Mouse (Mus musculus): ENCODE measurements around the gene Vegfa. TPM values are rescaled to one million over a fixed set of nuclear protein-coding genes. Genes with fewer than 3 reads are reported as not detected.

The Vegfa gene
- total RNA-seq, 2 experiments from 2014 or later, result 73.6 to 82.9 TPM

DNA sequence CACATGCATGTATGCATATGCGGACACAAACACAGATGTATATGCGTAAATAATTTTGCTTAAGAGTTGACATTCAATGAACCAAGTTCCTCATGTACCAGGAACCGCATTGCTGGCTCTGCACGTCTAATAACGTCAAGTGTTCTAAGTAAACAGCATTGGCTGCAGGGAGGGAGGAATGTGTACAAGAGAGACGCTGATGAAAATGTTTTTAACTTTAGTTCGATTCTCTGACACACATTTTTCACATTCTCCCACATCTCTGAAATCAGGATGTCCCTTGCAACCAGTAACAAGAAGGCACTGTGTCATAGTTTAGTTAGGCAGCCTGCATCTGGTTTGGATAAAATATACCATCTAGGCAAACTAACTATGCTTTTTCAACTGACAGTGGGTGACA, 23.6 kb upstream of the Vegfa start:
- DNase-seq (ENCODE audit: extremely low spot score in 1 of 2, low spot score in 2 of 2), result no peak
- intact Hi-C loops (cut with DNase I), result no loop called here

DNA sequence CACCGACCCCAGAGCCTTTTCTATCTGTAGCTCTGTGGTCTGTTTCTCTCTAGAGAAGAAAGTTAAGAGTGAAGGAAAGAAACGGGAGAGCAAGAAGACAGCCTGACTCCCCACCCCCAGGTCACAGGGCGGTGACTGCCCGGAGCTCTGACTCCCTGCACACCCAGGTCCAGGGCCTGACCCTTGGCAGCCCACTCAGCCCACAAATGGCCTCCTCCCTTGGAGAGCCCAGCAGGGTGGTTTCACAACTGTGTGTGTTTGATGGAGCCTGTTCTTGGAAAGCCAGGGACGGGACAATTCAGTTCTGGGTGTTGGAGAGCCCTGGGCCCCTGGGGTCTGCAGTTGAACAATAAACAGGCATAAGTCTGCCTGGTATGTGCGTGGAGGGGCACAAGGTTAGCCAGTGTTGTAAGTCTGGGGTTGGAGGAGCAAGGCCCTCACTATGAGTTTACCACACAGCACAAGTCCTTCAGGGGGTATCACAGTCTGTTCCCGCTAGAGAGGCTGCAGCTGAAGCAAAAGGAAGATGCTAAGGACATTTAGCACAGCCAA, 21.2 kb upstream of the Vegfa start:
- intact Hi-C loops (cut with DNase I), result no loop called here
- DNase-seq (ENCODE audit: extremely low spot score in 1 of 2, low spot score in 2 of 2), result no peak

DNA sequence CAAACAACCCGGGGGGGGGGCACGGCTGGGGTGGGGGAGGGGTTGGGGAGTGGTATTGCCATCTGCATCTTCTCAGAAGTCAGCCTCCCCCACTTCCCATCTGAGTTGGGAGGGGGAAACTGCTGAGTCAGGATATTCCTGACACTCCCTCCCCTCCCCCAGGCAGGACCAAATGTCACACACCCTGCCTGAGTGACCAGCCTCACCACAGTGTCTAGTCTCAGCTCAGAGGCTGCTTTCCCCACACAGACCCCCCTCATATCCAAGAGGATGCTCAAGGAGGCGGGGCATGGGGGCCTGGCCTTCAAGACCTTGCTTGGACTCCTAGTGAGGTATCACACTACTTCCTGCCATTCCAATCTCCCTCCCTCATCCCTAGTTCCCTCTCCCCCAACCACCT, 20.0 kb upstream of the Vegfa start:
- intact Hi-C loops (cut with DNase I), result no loop called here
- DNase-seq (ENCODE audit: extremely low spot score in 1 of 2, low spot score in 2 of 2), result no peak

DNA sequence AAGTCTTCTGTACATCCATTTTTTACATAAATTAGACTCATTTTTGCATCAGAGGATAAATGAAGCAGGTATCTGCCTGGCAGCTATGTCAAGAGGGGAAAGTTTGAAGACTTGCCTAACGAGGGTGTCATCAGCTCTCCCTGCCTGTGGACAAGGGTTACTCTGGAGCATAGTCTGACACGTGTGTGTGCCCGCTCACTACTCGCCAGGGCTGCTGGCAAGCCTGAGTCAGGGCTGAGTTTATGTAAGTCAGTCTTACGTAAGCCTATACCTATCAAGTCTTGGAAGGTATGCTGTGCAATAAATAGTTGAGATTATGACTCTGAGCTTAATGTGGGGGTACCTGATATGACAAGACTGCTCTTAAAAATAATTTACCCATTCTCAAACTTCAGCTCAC, 19.2 kb upstream of the Vegfa start:
- intact Hi-C loops (cut with DNase I), result no loop called here
- DNase-seq (ENCODE audit: extremely low spot score in 1 of 2, low spot score in 2 of 2), result no peak

DNA sequence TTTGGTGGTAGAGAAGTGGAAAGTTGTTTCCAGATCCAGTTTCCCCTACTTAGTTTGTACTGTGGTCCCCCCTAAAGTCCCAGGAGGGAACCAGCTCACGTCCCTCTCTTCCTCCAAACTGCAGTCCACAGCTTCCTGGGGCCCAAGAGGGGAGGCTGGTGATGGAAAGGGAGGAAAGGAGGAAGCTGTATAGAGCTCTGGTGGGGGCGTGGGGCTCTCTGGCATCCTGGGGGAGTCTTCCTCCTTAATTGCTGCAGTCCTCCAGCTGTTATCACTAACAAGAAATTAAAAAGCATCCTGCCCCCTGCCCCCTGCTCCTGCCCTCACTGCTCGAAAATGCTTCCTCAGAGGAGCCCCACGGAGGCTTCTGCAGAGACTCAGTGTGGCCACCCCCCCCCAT, 17.4 kb upstream of the Vegfa start:
- DNase-seq (ENCODE audit: extremely low spot score in 1 of 2, low spot score in 2 of 2), result no peak
- intact Hi-C loops (cut with DNase I), result no loop called here

DNA sequence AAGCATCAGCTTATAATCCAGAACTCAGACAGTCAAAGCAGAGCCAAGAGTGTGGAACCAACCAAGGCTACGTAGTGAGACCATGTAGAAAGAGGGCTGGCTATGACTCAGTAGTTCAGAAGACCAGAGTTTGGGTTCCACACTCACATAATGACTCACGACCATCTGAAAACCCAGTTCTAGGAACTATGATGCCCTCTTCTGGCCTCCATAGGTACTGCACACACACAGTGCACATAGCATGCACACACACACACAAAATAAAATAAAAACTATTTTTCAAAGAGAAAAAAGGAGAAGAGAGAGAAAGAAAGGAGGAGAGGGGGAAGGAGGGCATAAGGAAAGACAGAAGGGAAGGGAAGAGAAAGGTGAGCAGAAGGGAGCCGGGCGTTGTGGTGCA, 16.0 kb upstream of the Vegfa start:
- no peak for DNase-seq (ENCODE audit: extremely low spot score in 1 of 2, low spot score in 2 of 2)
- intact Hi-C loops (cut with DNase I), result no loop called here

DNA sequence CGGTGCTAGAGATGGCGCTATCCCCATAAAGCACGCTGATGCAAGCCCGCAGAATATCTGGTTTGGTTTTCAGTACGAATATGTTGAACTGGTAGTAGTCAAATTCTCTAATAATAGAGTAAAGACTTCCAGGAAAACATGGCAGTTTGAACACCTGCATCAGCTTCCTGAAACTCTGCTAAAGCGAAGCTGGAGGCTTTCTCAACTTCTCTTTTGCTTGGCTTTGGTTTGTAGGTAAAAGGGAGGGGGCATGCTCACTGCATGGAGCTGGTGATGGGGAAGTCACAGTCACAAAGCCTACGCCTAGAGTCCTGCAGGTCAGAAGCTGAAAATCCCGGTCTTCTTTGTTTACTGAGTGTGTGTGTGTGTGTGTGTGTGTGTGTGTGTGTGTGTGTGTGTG, 13.6 kb upstream of the Vegfa start:
- DNase-seq (ENCODE audit: extremely low spot score in 1 of 2, low spot score in 2 of 2), result no peak
- intact Hi-C loops (cut with DNase I), result no loop called here

DNA sequence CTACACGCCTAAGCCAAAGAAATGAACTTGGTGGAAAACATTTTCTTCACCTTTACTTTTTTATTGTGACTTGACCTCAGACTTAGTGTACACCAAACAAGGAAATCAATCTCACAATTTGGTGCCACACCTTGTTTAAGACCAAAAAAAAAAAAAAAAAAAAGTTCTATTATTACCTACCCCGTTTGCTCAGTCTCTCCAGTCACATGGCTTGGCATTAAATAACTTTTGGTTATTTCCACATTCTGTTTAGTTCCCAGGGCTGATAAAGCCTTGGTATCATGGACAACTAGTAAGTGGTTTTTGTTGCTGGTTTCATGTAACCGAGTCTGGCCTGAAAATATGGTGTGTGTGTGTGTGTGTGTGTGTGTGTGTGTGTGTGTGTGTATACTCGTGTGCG, 12.8 kb upstream of the Vegfa start:
- intact Hi-C loops (cut with DNase I), result no loop called here
- DNase-seq (ENCODE audit: extremely low spot score in 1 of 2, low spot score in 2 of 2), result no peak

DNA sequence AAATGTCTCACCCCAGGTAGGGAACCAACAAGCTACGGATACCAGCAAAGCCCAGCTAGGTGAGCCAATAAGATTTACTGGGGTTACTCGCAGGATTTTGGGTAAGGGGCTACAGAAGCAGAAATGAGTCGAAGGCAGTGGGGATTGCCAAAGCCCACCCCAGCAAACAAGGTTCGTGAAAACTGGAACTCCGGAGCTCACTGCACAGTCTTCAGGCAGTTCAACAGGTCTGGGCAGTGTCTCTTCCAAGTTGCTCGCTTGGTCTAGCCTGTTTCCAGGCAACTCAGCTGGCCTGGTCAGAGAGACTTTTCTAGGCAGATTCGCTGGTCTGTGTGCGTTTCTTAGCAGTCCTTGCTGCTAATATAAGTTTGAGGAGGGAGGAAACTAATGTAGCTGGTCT, 10.0 kb upstream of the Vegfa start:
- no peak for DNase-seq (ENCODE audit: extremely low spot score in 1 of 2, low spot score in 2 of 2)
- intact Hi-C loops (cut with DNase I), result no loop called here

DNA sequence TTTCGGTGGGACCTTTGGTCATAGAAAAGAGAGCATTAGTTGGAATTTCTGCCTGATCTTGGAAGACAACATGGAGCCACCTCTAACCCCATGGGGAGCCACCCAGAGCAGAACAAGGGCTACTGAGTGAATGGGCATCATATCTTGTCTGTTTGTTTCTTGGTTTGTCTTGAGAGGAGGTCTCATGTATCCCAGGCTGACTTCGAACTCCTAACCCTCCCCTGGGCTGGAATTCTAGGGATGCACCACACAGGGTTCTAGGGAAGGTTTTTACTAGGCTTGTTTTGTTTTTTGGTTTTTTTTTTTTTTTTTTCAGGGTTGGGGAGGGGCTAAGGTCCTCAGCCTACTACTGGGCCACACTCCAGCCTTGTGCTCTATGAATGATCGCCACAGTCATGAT, 9.5 kb upstream of the Vegfa start:
- no peak for DNase-seq (ENCODE audit: extremely low spot score in 1 of 2, low spot score in 2 of 2)
- intact Hi-C loops (cut with DNase I), result no loop called here

DNA sequence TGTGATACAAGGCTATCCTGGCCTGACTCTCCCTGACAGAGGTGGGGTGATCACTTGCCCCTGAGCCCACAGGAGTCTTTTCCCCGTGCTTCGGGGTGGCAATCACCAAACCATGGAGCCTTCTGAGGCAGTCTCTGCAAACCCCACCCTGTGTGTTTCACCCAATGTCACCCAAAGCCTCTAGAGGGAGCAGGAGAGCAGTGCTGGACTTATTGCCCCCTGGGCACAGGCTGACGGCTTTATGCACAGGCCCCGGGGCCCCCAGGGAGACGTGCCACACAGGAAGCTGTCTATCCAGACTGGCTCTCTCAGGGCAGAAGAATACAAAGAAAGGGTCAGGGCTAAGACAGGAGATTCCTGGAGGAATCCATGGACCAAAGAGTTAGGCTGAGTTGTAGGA, 9.1 kb upstream of the Vegfa start:
- intact Hi-C loops (cut with DNase I), result no loop called here
- no peak for DNase-seq (ENCODE audit: extremely low spot score in 1 of 2, low spot score in 2 of 2)

DNA sequence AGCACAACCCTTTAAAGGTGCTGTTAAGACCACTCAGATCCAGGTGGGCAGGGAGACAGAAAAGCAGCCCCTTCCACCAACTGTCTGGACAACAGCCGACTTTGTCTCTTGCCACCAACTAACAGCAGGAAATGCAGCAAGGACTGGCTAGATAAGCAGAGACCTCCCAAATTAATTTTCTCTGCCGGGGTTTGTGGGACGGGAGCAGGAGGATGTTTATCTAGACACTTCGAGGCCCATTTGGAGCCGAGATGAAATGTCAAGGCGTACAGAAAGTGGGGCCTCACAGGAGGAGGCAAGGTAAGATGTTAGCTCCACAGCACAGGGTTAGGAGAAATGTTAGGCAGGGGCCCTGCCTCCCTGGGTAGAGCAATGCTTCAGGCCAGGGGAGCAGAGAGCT, 8.4 kb upstream of the Vegfa start:
- intact Hi-C loops (cut with DNase I), result no loop called here
- no peak for DNase-seq (ENCODE audit: extremely low spot score in 1 of 2, low spot score in 2 of 2)

DNA sequence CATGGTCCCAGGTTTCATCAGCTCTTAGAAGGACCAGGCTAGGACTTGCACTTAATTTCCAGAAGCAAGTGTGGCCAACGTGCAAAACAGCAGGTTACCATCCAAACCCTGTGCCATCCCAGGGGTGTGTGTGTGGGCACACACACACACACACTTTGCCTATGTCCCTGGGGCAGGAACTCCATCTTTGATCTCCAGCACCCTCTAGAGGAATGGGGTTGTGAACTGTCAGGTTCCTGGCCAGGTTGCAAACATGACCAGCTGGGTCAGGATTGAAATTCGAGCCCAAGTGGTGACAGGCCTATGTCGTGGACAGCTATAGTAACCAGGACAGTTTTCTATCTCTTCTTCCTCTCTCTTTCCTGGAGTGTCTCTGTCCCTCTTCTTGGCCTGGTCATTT, 6.7 kb upstream of the Vegfa start:
- intact Hi-C loops (cut with DNase I), result no loop called here

DNA sequence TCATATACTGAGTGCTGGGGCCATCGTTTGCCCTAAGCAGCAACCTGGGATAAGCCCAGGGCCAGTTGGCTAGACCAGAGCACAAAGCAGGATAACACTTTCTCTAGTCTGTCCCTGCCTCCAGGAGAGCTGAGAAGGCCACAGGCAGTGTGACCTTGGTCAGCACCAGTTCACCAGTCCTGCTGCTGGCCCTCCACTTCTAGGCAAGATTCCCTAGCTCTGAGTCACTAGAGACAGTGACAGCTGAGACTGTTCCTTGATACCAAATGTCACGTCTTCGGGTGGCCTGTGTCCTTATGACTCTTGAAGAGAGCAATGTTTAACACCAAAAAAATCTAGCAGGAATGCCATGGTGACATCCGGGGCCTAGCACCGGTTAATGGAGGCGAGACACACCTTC, 4.2 kb upstream of the Vegfa start:
- DNase-seq (ENCODE audit: extremely low spot score in 1 of 2, low spot score in 2 of 2), result no peak
- intact Hi-C loops (cut with DNase I), result no loop called here

More for the DNA sequence above, 6.7 kb upstream of the Vegfa start:
- DNase-seq (ENCODE audit: extremely low spot score in 1 of 2, low spot score in 2 of 2), result no peak

DNA sequence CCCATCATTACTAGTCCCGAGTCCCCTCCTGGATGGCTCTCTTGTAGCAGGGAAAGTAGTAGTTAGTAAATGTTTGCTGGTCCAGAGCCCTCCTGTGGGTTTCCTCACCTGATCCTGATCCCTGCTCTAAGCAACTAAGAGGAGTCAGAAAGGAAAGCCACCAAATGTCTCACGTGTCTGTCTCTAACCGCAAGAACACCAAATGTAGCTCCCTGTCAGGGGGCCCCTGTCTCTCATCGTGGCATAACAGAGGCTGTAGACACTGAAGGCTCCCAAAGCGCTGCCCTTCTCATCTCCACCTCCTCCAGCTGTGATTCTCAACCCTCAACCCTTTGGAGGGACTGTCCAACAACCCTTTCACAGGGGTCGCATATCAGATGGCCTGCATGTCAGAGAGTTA, 1.9 kb upstream of the Vegfa start:
- intact Hi-C loops (cut with DNase I), result loop anchor here (5.0 kb wide), 1 partner anchor 98 kb away; no protein-coding TSS in a partner anchor
- no peak for DNase-seq (ENCODE audit: extremely low spot score in 1 of 2, low spot score in 2 of 2)

DNA sequence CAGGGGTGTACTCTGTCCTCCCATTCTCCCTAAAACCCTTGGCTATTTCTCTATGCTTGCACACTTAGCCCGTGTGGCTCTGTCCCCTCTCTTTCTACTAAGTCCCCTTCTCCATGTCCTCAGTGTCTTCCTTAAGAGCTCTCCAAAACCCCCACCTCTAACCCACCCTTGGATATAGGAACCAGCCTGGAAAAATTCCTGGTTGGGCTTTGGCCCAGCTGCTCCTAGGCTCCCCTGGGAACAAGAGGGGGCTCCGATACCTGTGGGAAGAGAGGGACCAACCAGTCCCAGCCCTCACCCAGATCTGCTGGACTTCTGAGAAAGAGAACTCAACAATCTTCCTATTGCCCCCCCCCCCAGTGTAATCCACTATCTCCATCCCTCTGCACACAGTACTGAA, 1.4 kb upstream of the Vegfa start:
- intact Hi-C loops (cut with DNase I), result loop anchor here (5.0 kb wide), 1 partner anchor 99 kb away; no protein-coding TSS in a partner anchor
- no peak for DNase-seq (ENCODE audit: extremely low spot score in 1 of 2, low spot score in 2 of 2)

DNA sequence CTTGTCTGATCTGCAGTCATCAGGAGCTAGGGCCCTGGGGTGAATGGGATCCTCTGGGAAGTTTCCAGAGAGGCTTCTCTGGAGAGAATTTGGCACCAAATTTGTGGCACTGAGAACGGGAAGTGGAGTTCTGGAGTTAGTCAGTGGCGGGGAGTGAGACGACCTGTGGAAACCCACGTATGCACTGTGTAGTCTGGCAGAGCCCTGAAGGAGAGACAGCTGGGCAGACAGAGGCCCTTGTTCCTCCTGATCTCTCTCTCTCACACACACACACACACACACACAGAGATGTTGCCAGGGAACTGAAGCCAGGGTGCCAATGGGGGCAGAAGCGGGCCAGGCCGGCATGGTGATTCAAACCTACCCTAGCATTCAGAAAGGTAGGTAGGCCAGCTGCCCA, 953 bp upstream of the Vegfa start:
- intact Hi-C loops (cut with DNase I), result loop anchor here (5.0 kb wide), 1 partner anchor 99 kb away; no protein-coding TSS in a partner anchor
- no peak for DNase-seq (ENCODE audit: extremely low spot score in 1 of 2, low spot score in 2 of 2)

DNA sequence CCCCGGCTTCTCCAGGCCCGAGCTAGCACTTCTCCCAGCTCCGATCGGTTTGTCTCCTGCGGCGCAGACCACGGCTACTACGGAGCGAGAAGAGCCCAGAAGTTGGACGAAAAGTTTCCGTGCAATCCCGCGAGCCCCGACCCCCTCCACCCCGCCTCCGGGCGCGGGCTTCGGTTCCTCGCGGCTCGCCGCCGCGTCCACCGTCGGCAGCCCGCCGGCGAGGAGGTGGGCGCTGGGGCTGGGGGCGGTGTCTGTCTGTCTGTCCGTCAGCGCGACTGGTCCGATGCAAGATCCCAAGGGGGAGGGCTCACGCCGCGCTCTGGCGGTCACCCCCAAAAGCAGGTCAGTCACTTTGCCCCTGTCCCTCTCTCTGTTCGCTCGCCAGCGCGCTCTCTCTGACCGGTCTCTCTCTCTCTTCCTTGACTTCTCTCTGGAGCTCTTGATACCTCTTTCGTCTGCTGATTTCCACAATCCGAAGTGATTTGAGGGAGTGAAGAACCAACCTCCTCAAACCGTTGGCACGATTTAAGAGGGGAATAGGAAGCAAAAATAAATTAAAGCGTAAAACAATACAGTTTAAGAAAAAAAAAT, 453 bp downstream of the Vegfa start:
- DNase-seq (ENCODE audit: extremely low spot score in 1 of 2, low spot score in 2 of 2), result peak; percentile 56 to 84
- intact Hi-C loops (cut with DNase I), result loop anchor here (1.0 to 5.0 kb wide), 3 partner anchors 101 to 300 kb away; no protein-coding TSS in a partner anchor

DNA sequence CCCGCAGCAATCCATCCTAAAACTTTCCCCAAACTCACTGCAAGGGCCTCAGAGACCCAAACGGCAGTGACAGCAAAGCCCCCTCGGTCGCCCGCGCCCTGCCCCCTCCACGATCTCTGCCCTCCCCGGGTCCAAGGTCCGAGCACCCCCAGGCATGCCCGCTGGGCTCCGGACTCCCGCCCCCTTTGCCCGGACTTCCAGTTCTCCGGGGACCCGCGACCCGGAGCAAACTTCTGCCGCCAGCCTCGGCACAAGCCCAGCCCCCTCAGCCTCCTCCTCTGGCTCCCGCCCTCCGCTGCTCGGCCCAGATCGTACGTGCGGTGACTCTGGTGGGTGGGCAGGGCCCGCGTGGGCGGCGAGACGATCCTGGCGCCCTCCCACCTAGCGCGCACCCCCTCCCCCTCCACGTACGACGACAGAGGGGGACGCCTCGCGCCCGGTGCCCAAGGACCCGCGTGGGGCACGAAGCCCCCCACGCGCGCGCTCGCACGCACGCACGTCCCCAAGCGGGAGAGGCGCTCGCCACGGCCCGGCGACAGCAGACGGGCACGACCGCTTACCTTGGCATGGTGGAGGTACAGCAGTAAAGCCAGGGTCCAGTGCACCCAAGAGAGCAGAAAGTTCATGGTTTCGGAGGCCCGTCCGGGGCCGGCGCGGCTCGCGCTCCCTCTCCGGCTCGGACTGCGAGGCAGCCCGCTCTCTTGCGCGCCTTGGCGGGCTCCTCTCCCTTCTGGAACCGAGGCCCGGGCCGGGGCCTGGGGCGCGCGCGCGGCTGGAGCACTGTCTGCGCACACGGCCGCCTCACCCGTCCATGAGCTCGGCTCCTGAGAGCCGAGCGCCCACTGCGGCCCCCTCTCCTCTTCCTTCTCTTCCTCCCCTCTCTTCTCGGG, 1.2 kb downstream of the Vegfa start:
- peak; percentile 49 to 84 for DNase-seq (ENCODE audit: extremely low spot score in 1 of 2, low spot score in 2 of 2)
- intact Hi-C loops (cut with DNase I), result loop anchor here (5.0 kb wide), 1 partner anchor 101 kb away; no protein-coding TSS in a partner anchor

DNA sequence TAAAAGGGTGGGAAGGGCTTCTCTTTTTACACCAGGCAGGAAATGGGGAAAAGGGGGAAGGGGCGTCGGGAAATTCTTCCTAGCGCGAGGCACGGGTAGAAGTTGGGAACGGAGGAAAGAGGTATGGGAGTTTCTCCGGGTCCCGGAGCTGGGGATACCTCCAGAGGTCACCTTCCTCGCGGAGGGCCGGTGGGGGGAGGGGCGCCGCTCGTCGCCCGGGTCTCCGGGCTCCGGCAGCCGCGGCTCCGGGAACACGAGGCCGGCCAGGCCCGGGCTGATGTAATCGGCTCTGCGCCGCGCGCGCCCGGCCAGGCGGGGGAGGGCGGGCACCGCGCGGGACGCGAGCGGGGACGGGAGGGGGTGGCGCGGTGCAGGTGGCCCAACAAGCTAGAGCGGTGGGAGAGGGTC, 1.8 kb downstream of the Vegfa start:
- peak in 1 of 2 experiments; percentile 72 for DNase-seq (ENCODE audit: extremely low spot score in 1 of 2, low spot score in 2 of 2)
- intact Hi-C loops (cut with DNase I), result loop anchor here (5.0 kb wide), 1 partner anchor 102 kb away; no protein-coding TSS in a partner anchor

All from left cerebral cortex, postnatal 10 days (tissue).